Mouse (Mus musculus): ENCODE measurements around the gene Ccn5. TPM values are rescaled to one million over a fixed set of nuclear protein-coding genes. Genes with fewer than 3 reads are reported as not detected.

The Ccn5 gene
- total RNA-seq, 2 experiments from 2014 or later: 0.40 to 1.9 TPM

- DNase-seq: no peak
Measured at GRCm38 (mm10) chr2:163842043-163842442, 21.4 kb downstream of the Ccn5 start.

- DNase-seq: no peak
Measured at GRCm38 (mm10) chr2:163853461-163853901, 32.8 kb downstream of the Ccn5 start, which contains the start of gene Kcnk15. TSS of gene Kcnk15 (plus strand) at chr2:163853651.

- no peak for DNase-seq
Measured at GRCm38 (mm10) chr2:163857233-163857632, 36.6 kb downstream of the Ccn5 start.

GRCm38 (mm10) chr2:163858254-163858947, 37.7 kb downstream of the Ccn5 start:
- peak; percentile 53 for DNase-seq

GRCm38 (mm10) chr2:163865311-163865710, 44.6 kb downstream of the Ccn5 start:
- no peak for DNase-seq

GRCm38 (mm10) chr2:163866061-163866460, 45.4 kb downstream of the Ccn5 start:
- no peak for DNase-seq

GRCm38 (mm10) chr2:163869783-163870182, 49.1 kb downstream of the Ccn5 start:
- DNase-seq: no peak

- DNase-seq: no peak
Measured at GRCm38 (mm10) chr2:163871266-163871665, 50.6 kb downstream of the Ccn5 start.

- no peak for DNase-seq
Measured at GRCm38 (mm10) chr2:163871906-163872305, 51.2 kb downstream of the Ccn5 start.

- no peak for DNase-seq
Measured at GRCm38 (mm10) chr2:163874877-163875276, 54.2 kb downstream of the Ccn5 start.

- peak; percentile 36 for DNase-seq
Measured at GRCm38 (mm10) chr2:163875484-163875883, 54.8 kb downstream of the Ccn5 start.

- no peak for DNase-seq
Measured at GRCm38 (mm10) chr2:163876830-163877498, 56.3 kb downstream of the Ccn5 start.

GRCm38 (mm10) chr2:163880891-163881290, 60.2 kb downstream of the Ccn5 start:
- DNase-seq: peak; percentile 54

Other genes with a start within 250 kb of the Ccn5 start
- 10 to 100 TPM in 1 of 2 experiments, 1 to 10 TPM in 1; 7.6 to 13.8 TPM for gene Ttpal, start 218.5 kb upstream of the Ccn5 start, total RNA-seq (2021)
- 100 to 1,000 TPM; 141 to 145 TPM for gene Serinc3, start 175.7 kb upstream of the Ccn5 start, total RNA-seq (2021)
- gene Pkig, start 162.5 kb upstream of the Ccn5 start, total RNA-seq (2021): 100 to 1,000 TPM; 123 to 129 TPM
- gene Ada, start 70.6 kb upstream of the Ccn5 start, total RNA-seq (2021): 1 to 10 TPM; 1.1 to 2.4 TPM
- not detected for gene Kcnk15, start 32.8 kb downstream of the Ccn5 start, total RNA-seq (2021)
- under 1 TPM; 0.90 to 0.96 TPM for gene Rims4, start 97.8 kb downstream of the Ccn5 start, total RNA-seq (2021)
- gene Ywhab, start 174.1 kb downstream of the Ccn5 start, total RNA-seq (2021): 10 to 100 TPM; 80.1 to 90.3 TPM
- 1 to 10 TPM in 1 of 2 experiments, under 1 TPM in 1; 0.56 to 1.4 TPM for gene Pabpc1l, start 204.6 kb downstream of the Ccn5 start, total RNA-seq (2021)
- 10 to 100 TPM; 13.7 to 15.1 TPM for gene Stk4, start 249.5 kb downstream of the Ccn5 start, total RNA-seq (2021)

Measured in gastrocnemius, postnatal 10 days (tissue).